Mouse (Mus musculus): ENCODE results near the gene Acsm2. TPM values are rescaled to one million over a fixed set of nuclear protein-coding genes. Genes with fewer than 3 reads are reported as not detected.

Acsm2 gene
- polyA plus RNA-seq, 1 experiment from 2014 or later = not detected

- Histone ChIP-seq H3K27me3 (ENCODE audit: control insufficient read depth, insufficient read depth, low read length) (no peaks in the 10 kb centered on the region), H3K27ac (ENCODE audit: low read depth, low read length) (no peak within 1 kb of the TSS), H3K9ac (ENCODE audit: low read length) (no peak within 1 kb of the TSS), H3K4me3 (ENCODE audit: low read depth, low read length) (no peak within 1 kb of the TSS), H3K36me3 (ENCODE audit: control insufficient read depth, insufficient read depth, low read length) (no peaks in the 10 kb centered on the region), H3K9me3 (ENCODE audit: control insufficient read depth, low read length) (no peaks in the 10 kb centered on the region), H3K4me1 (ENCODE audit: control insufficient read depth, insufficient read depth, low read length) (no peaks in the 10 kb centered on the region), H3K4me2 (ENCODE audit: low read depth) (no peak within 1 kb of the TSS)
- WGBS = 79% methylated on average over 4 of the region's 4 CpGs
- ATAC-seq (ENCODE audit: insufficient read depth, low FRiP score, low TSS enrichment) (no peak), DNase-seq (ENCODE audit: low spot score) (no peak)
Measured at GRCm38 (mm10) chr7:119523389-119523788, 30.8 kb upstream of the Acsm2 start, which contains the start of gene Pdilt. TSS of gene Pdilt (minus strand) at chr7:119523489.

GRCm38 (mm10) chr7:119525881-119526281 is 28.3 kb upstream of the Acsm2 start:
- Histone ChIP-seq H3K27ac (ENCODE audit: low read depth, low read length) (no peak overlapping the region), H3K9ac (ENCODE audit: low read length) (no peak overlapping the region)

GRCm38 (mm10) chr7:119526486-119526885 is 27.7 kb upstream of the Acsm2 start:
- 85% methylated on average over 13 of the region's 13 CpGs for WGBS
- no peaks in the 10 kb centered on the region for H3K4me1 ChIP-seq (ENCODE audit: control insufficient read depth, insufficient read depth, low read length)
- no peak overlapping the region for H3K4me3 ChIP-seq (ENCODE audit: low read depth, low read length)

More at GRCm38 (mm10) chr7:119525881-119526281, 28.3 kb upstream of the Acsm2 start:
- Histone ChIP-seq H3K36me3 (ENCODE audit: control insufficient read depth, insufficient read depth, low read length) (no peaks in the 10 kb centered on the region), H3K4me1 (ENCODE audit: control insufficient read depth, insufficient read depth, low read length) (no peaks in the 10 kb centered on the region), H3K9me3 (ENCODE audit: control insufficient read depth, low read length) (no peaks in the 10 kb centered on the region), H3K4me2 (ENCODE audit: low read depth) (no peak overlapping the region), H3K27me3 (ENCODE audit: control insufficient read depth, insufficient read depth, low read length) (no peaks in the 10 kb centered on the region), H3K4me3 (ENCODE audit: low read depth, low read length) (no peak overlapping the region)
- no peak for ATAC-seq (ENCODE audit: insufficient read depth, low FRiP score, low TSS enrichment)
- 66% methylated on average over 2 of the region's 2 CpGs for WGBS
- DNase-seq (ENCODE audit: low spot score) = no peak

GRCm38 (mm10) chr7:119527135-119527534 is 27.0 kb upstream of the Acsm2 start:
- H3K9me3 ChIP-seq (ENCODE audit: control insufficient read depth, low read length) = no peaks in the 10 kb centered on the region
- no peak overlapping the region for H3K9ac ChIP-seq (ENCODE audit: low read length)
- DNase-seq (ENCODE audit: low spot score) (no peak), ATAC-seq (ENCODE audit: insufficient read depth, low FRiP score, low TSS enrichment) (no peak)
- no peaks in the 10 kb centered on the region for H3K36me3 ChIP-seq (ENCODE audit: control insufficient read depth, insufficient read depth, low read length)
- no peak overlapping the region for H3K4me3 ChIP-seq (ENCODE audit: low read depth, low read length)
- H3K4me1 ChIP-seq (ENCODE audit: control insufficient read depth, insufficient read depth, low read length) = no peaks in the 10 kb centered on the region
- H3K27me3 ChIP-seq (ENCODE audit: control insufficient read depth, insufficient read depth, low read length) = no peaks in the 10 kb centered on the region
- no peak overlapping the region for H3K4me2 ChIP-seq (ENCODE audit: low read depth)
- WGBS = 91% methylated on average over 1 of the region's 1 CpGs
- H3K27ac ChIP-seq (ENCODE audit: low read depth, low read length) = no peak overlapping the region

More at GRCm38 (mm10) chr7:119526486-119526885, 27.7 kb upstream of the Acsm2 start:
- no peak overlapping the region for H3K27ac ChIP-seq (ENCODE audit: low read depth, low read length)
- no peak overlapping the region for H3K4me2 ChIP-seq (ENCODE audit: low read depth)
- H3K36me3 ChIP-seq (ENCODE audit: control insufficient read depth, insufficient read depth, low read length) = no peaks in the 10 kb centered on the region
- H3K9me3 ChIP-seq (ENCODE audit: control insufficient read depth, low read length) = no peaks in the 10 kb centered on the region
- no peaks in the 10 kb centered on the region for H3K27me3 ChIP-seq (ENCODE audit: control insufficient read depth, insufficient read depth, low read length)
- DNase-seq (ENCODE audit: low spot score) (no peak), ATAC-seq (ENCODE audit: insufficient read depth, low FRiP score, low TSS enrichment) (no peak)
- no peak overlapping the region for H3K9ac ChIP-seq (ENCODE audit: low read length)

- ATAC-seq (ENCODE audit: insufficient read depth, low FRiP score, low TSS enrichment) = no peak
- no peak overlapping the region for H3K4me3 ChIP-seq (ENCODE audit: low read depth, low read length)
- no peak for DNase-seq (ENCODE audit: low spot score)
- H3K9me3 ChIP-seq (ENCODE audit: control insufficient read depth, low read length) = no peaks in the 10 kb centered on the region
- no peak overlapping the region for H3K4me2 ChIP-seq (ENCODE audit: low read depth)
- 61% methylated on average over 2 of the region's 2 CpGs for WGBS
- no peaks in the 10 kb centered on the region for H3K36me3 ChIP-seq (ENCODE audit: control insufficient read depth, insufficient read depth, low read length)
- no peak overlapping the region for H3K27ac ChIP-seq (ENCODE audit: low read depth, low read length)
- H3K9ac ChIP-seq (ENCODE audit: low read length) = no peak overlapping the region
- no peaks in the 10 kb centered on the region for H3K27me3 ChIP-seq (ENCODE audit: control insufficient read depth, insufficient read depth, low read length)
- H3K4me1 ChIP-seq (ENCODE audit: control insufficient read depth, insufficient read depth, low read length) = no peaks in the 10 kb centered on the region
Measured at GRCm38 (mm10) chr7:119527548-119527947, 26.6 kb upstream of the Acsm2 start.

GRCm38 (mm10) chr7:119528617-119529016 is 25.5 kb upstream of the Acsm2 start:
- ATAC-seq (ENCODE audit: insufficient read depth, low FRiP score, low TSS enrichment) = no peak
- 80% methylated on average over 7 of the region's 7 CpGs for WGBS
- Histone ChIP-seq H3K4me2 (ENCODE audit: low read depth) (no peak overlapping the region), H3K4me3 (ENCODE audit: low read depth, low read length) (no peak overlapping the region), H3K36me3 (ENCODE audit: control insufficient read depth, insufficient read depth, low read length) (no peaks in the 10 kb centered on the region), H3K9ac (ENCODE audit: low read length) (no peak overlapping the region), H3K27ac (ENCODE audit: low read depth, low read length) (no peak overlapping the region), H3K9me3 (ENCODE audit: control insufficient read depth, low read length) (no peaks in the 10 kb centered on the region), H3K27me3 (ENCODE audit: control insufficient read depth, insufficient read depth, low read length) (no peaks in the 10 kb centered on the region), H3K4me1 (ENCODE audit: control insufficient read depth, insufficient read depth, low read length) (no peaks in the 10 kb centered on the region)
- DNase-seq (ENCODE audit: low spot score) = no peak

GRCm38 (mm10) chr7:119532924-119533323 is 21.2 kb upstream of the Acsm2 start:
- Histone ChIP-seq H3K4me1 (ENCODE audit: control insufficient read depth, insufficient read depth, low read length) (no peaks in the 10 kb centered on the region), H3K27ac (ENCODE audit: low read depth, low read length) (no peak overlapping the region), H3K27me3 (ENCODE audit: control insufficient read depth, insufficient read depth, low read length) (no peaks in the 10 kb centered on the region), H3K9me3 (ENCODE audit: control insufficient read depth, low read length) (no peaks in the 10 kb centered on the region), H3K36me3 (ENCODE audit: control insufficient read depth, insufficient read depth, low read length) (no peaks in the 10 kb centered on the region), H3K4me2 (ENCODE audit: low read depth) (no peak overlapping the region), H3K4me3 (ENCODE audit: low read depth, low read length) (no peak overlapping the region), H3K9ac (ENCODE audit: low read length) (no peak overlapping the region)
- no peak for DNase-seq (ENCODE audit: low spot score)
- 64% methylated on average over 1 of the region's 1 CpGs for WGBS
- no peak for ATAC-seq (ENCODE audit: insufficient read depth, low FRiP score, low TSS enrichment)

- no peaks in the 10 kb centered on the region for H3K36me3 ChIP-seq (ENCODE audit: control insufficient read depth, insufficient read depth, low read length)
- H3K4me3 ChIP-seq (ENCODE audit: low read depth, low read length) = no peak overlapping the region
- H3K27ac ChIP-seq (ENCODE audit: low read depth, low read length) = no peak overlapping the region
- DNase-seq (ENCODE audit: low spot score) (no peak), ATAC-seq (ENCODE audit: insufficient read depth, low FRiP score, low TSS enrichment) (no peak)
- no peaks in the 10 kb centered on the region for H3K27me3 ChIP-seq (ENCODE audit: control insufficient read depth, insufficient read depth, low read length)
- no peak overlapping the region for H3K9ac ChIP-seq (ENCODE audit: low read length)
- WGBS = 92% methylated on average over 2 of the region's 2 CpGs
- no peaks in the 10 kb centered on the region for H3K4me1 ChIP-seq (ENCODE audit: control insufficient read depth, insufficient read depth, low read length)
- no peak overlapping the region for H3K4me2 ChIP-seq (ENCODE audit: low read depth)
- H3K9me3 ChIP-seq (ENCODE audit: control insufficient read depth, low read length) = no peaks in the 10 kb centered on the region
Measured at GRCm38 (mm10) chr7:119534389-119534788, 19.8 kb upstream of the Acsm2 start.

GRCm38 (mm10) chr7:119542445-119542844 is 11.7 kb upstream of the Acsm2 start:
- Histone ChIP-seq H3K27ac (ENCODE audit: low read depth, low read length) (no peak overlapping the region), H3K4me2 (ENCODE audit: low read depth) (no peak overlapping the region), H3K27me3 (ENCODE audit: control insufficient read depth, insufficient read depth, low read length) (no peaks in the 10 kb centered on the region), H3K36me3 (ENCODE audit: control insufficient read depth, insufficient read depth, low read length) (no peaks in the 10 kb centered on the region), H3K4me3 (ENCODE audit: low read depth, low read length) (no peak overlapping the region), H3K9me3 (ENCODE audit: control insufficient read depth, low read length) (no peaks in the 10 kb centered on the region), H3K4me1 (ENCODE audit: control insufficient read depth, insufficient read depth, low read length) (no peaks in the 10 kb centered on the region), H3K9ac (ENCODE audit: low read length) (no peak overlapping the region)
- no peak for ATAC-seq (ENCODE audit: insufficient read depth, low FRiP score, low TSS enrichment)
- no peak for DNase-seq (ENCODE audit: low spot score)
- 83% methylated on average over 2 of the region's 2 CpGs for WGBS

All from neural tube, embryonic 11.5 days (tissue).